ENCODE assay signal across 26 mouse cellular contexts in the genomic region with DNA sequence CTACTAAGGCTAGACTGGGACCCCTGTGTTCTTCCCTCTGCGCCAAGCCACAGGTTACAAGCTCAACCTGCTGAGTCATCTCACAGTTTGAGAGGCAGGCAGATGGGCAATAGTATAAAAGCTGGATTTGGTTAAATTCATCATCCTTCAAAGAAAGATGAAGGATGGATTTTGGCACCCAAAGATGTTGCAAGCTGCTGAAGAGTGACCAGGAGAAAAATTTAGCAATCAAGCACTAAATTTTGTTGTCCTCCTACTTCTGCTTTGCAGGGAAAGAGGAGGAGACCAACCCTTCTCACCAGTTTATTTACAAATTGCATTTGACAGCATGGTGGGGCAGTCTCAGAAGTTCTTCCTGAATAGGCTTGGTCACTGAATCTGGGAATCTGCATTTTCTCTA.
DNase-seq lines count a peak whose midpoint lies in the region; ATAC-seq lines count a peak whose summit lies in the region.
"Had no signal": no experiment of that assay in that cellular context is flagged by ENCODE, and none has a peak within 500 bp of the region (broad histone marks: within the 10 kb centered on the region; RNA-seq: fewer than 3 reads in every experiment).

No protein-coding gene starts in this region.

- H3K27ac ChIP-seq in midbrain, embryonic 10.5 days (replicated peaks) = no peak overlapping the region
- no peak overlapping the region for H3K27ac ChIP-seq in forebrain, embryonic 13.5 days
- H3K27ac ChIP-seq: embryonic facial prominence, embryonic 13.5 days; embryonic facial prominence, embryonic 15.5 days; forebrain, embryonic 10.5 days; forebrain, embryonic 12.5 days; forebrain, embryonic 15.5 days had no signal

- no peak overlapping the region for H3K4me2 ChIP-seq in forebrain, embryonic 13.5 days
- H3K4me2 ChIP-seq: embryonic facial prominence, embryonic 13.5 days; embryonic facial prominence, embryonic 15.5 days; forebrain, embryonic 12.5 days; forebrain, embryonic 15.5 days had no signal

- no peaks in the 10 kb centered on the region for H3K36me3 ChIP-seq in midbrain, embryonic 10.5 days
- H3K36me3 ChIP-seq in forebrain, embryonic 13.5 days (ENCODE audit: poor library complexity, severe bottlenecking) = no peaks in the 10 kb centered on the region
- H3K36me3 ChIP-seq: embryonic facial prominence, embryonic 13.5 days; embryonic facial prominence, embryonic 15.5 days; forebrain, embryonic 10.5 days; forebrain, embryonic 12.5 days; forebrain, embryonic 15.5 days had no signal

- H3K4me3 ChIP-seq in midbrain, embryonic 10.5 days = no peak overlapping the region
- H3K4me3 ChIP-seq in forebrain, embryonic 13.5 days = no peak overlapping the region
- H3K4me3 ChIP-seq: embryonic facial prominence, embryonic 13.5 days; embryonic facial prominence, embryonic 15.5 days; erythroblast, embryonic 14.5 days; forebrain, embryonic 10.5 days; forebrain, embryonic 12.5 days; forebrain, embryonic 15.5 days had no signal

- peak; percentile 2 for DNase-seq in 416B (ENCODE audit: low read depth)
- peak; percentile 69 for DNase-seq in NIH3T3 (ENCODE audit: low read depth)
- no peak for DNase-seq in layer of hippocampus, postnatal 14 days (ENCODE audit: low spot score in 2 of 2)
- no peak for DNase-seq in midbrain, embryonic 10.5 days (ENCODE audit: low spot score)
- no peak for DNase-seq in cerebellum, postnatal 4 days (ENCODE audit: low spot score in 2 of 2)
- DNase-seq: adrenal gland, adult 8-10 months; adrenal gland, postnatal 14 days; adrenal gland, postnatal 36 days; cerebellum, adult 11-12 months; cerebellum, adult 2 months; cerebellum, adult 9-10 months; cerebellum, postnatal 10 days; cerebellum, postnatal 25 days; embryo, embryonic 11 days; forebrain, postnatal 0 days had no signal

- H3K4me1 ChIP-seq in midbrain, embryonic 10.5 days = no peaks in the 10 kb centered on the region; the same call in 1 of the 2 replicates
- H3K4me1 ChIP-seq in forebrain, embryonic 13.5 days = no peaks in the 10 kb centered on the region
- H3K4me1 ChIP-seq: embryonic facial prominence, embryonic 13.5 days; embryonic facial prominence, embryonic 15.5 days; forebrain, embryonic 10.5 days; forebrain, embryonic 12.5 days; forebrain, embryonic 15.5 days had no signal

- 52% methylated on average over 1 of the region's 1 CpGs for WGBS in midbrain, embryonic 10.5 days
- 69% methylated on average over 1 of the region's 1 CpGs for WGBS in forebrain, embryonic 13.5 days

- ATAC-seq in megakaryocyte, adult 5-6 weeks (ENCODE audit: poor library complexity, severe bottlenecking) = peak; percentile 68
- no peak for ATAC-seq in forebrain, embryonic 13.5 days
- ATAC-seq: activated CD4-positive, CD25-positive, alpha-beta regulatory T cell, adult 4 months; forebrain, embryonic 15.5 days; forebrain, postnatal 0 days; Patski had no signal

- H3K27me3 ChIP-seq in midbrain, embryonic 10.5 days (ENCODE audit: low read depth, poor library complexity, severe bottlenecking) = no peaks in the 10 kb centered on the region
- H3K27me3 ChIP-seq in forebrain, embryonic 13.5 days = no peaks in the 10 kb centered on the region
- H3K27me3 ChIP-seq: CH12.LX; embryonic facial prominence, embryonic 13.5 days; embryonic facial prominence, embryonic 15.5 days; forebrain, embryonic 12.5 days; forebrain, embryonic 15.5 days had no signal

- no peaks in the 10 kb centered on the region for H3K9me3 ChIP-seq in midbrain, embryonic 10.5 days (replicated peaks)
- no peaks in the 10 kb centered on the region for H3K9me3 ChIP-seq in forebrain, embryonic 13.5 days (replicated peaks)
- H3K9me3 ChIP-seq: embryonic facial prominence, embryonic 15.5 days; forebrain, embryonic 10.5 days; forebrain, embryonic 12.5 days; forebrain, embryonic 15.5 days had no signal

- no peak overlapping the region for H3K9ac ChIP-seq in forebrain, embryonic 13.5 days
- H3K9ac ChIP-seq: embryonic facial prominence, embryonic 13.5 days; embryonic facial prominence, embryonic 15.5 days; forebrain, embryonic 12.5 days; forebrain, embryonic 15.5 days; forebrain, postnatal 0 days had no signal

Comparison
In these comparisons a context has a peak if more than half of its experiments do, and no peak if none do; other contexts are left out.
1. DNase-seq: peak in 416B (single experiment) and NIH3T3 (single experiment); none in layer of hippocampus, postnatal 14 days (0 of 2), midbrain, embryonic 10.5 days (single experiment) and cerebellum, postnatal 4 days (0 of 2).